Mouse (Mus musculus): ENCODE measurements around the gene Osbpl3.
A peak's percentile ranks its signal among the peaks of the same experiment; 100 is the strongest.

The Osbpl3 gene

GRCm38 (mm10) chr6:50334846-50335821 lies 120.9 kb downstream of the Osbpl3 start:
- no peak for DNase-seq (ENCODE audit: low read depth, low spot score)

GRCm38 (mm10) chr6:50333346-50333745 lies 122.7 kb downstream of the Osbpl3 start:
- DNase-seq (ENCODE audit: low read depth, low spot score): no peak

- DNase-seq (ENCODE audit: low read depth, low spot score): no peak
Observed at GRCm38 (mm10) chr6:50331477-50331876, 124.5 kb downstream of the Osbpl3 start.

- no peak for DNase-seq (ENCODE audit: low read depth, low spot score)
Observed at GRCm38 (mm10) chr6:50329380-50329779, 126.6 kb downstream of the Osbpl3 start.

GRCm38 (mm10) chr6:50328901-50329300 lies 127.1 kb downstream of the Osbpl3 start:
- DNase-seq (ENCODE audit: low read depth, low spot score): peak; percentile 80

GRCm38 (mm10) chr6:50326192-50326591 lies 129.8 kb downstream of the Osbpl3 start:
- DNase-seq (ENCODE audit: low read depth, low spot score): no peak

- no peak for DNase-seq (ENCODE audit: low read depth, low spot score)
Observed at GRCm38 (mm10) chr6:50325485-50325884, 130.5 kb downstream of the Osbpl3 start.

- no peak for DNase-seq (ENCODE audit: low read depth, low spot score)
Observed at GRCm38 (mm10) chr6:50322631-50323030, 133.4 kb downstream of the Osbpl3 start.

- no peak for DNase-seq (ENCODE audit: low read depth, low spot score)
Observed at GRCm38 (mm10) chr6:50321739-50322138, 134.3 kb downstream of the Osbpl3 start.

GRCm38 (mm10) chr6:50318590-50319172 lies 137.3 kb downstream of the Osbpl3 start:
- DNase-seq (ENCODE audit: low read depth, low spot score): peak; percentile 85

- no peak for DNase-seq (ENCODE audit: low read depth, low spot score)
Observed at GRCm38 (mm10) chr6:50318150-50318549, 137.9 kb downstream of the Osbpl3 start.

GRCm38 (mm10) chr6:50316795-50317505 lies 139.1 kb downstream of the Osbpl3 start:
- DNase-seq (ENCODE audit: low read depth, low spot score): no peak

GRCm38 (mm10) chr6:50314406-50315071 lies 141.5 kb downstream of the Osbpl3 start:
- no peak for DNase-seq (ENCODE audit: low read depth, low spot score)

- peak; percentile 84 for DNase-seq (ENCODE audit: low read depth, low spot score)
Observed at GRCm38 (mm10) chr6:50312647-50313046, 143.4 kb downstream of the Osbpl3 start.

- DNase-seq (ENCODE audit: low read depth, low spot score): peak; percentile 66
Observed at GRCm38 (mm10) chr6:50309019-50309418, 147.0 kb downstream of the Osbpl3 start.

- no peak for DNase-seq (ENCODE audit: low read depth, low spot score)
Observed at GRCm38 (mm10) chr6:50306625-50307024, 149.4 kb downstream of the Osbpl3 start.

GRCm38 (mm10) chr6:50304949-50305491 lies 151.0 kb downstream of the Osbpl3 start:
- peak; percentile 72 for DNase-seq (ENCODE audit: low read depth, low spot score)

GRCm38 (mm10) chr6:50301121-50301520 lies 154.9 kb downstream of the Osbpl3 start:
- no peak for DNase-seq (ENCODE audit: low read depth, low spot score)

GRCm38 (mm10) chr6:50300622-50301021 lies 155.4 kb downstream of the Osbpl3 start:
- no peak for DNase-seq (ENCODE audit: low read depth, low spot score)

GRCm38 (mm10) chr6:50299071-50299470 lies 156.9 kb downstream of the Osbpl3 start:
- DNase-seq (ENCODE audit: low read depth, low spot score): no peak

GRCm38 (mm10) chr6:50297671-50298070 lies 158.3 kb downstream of the Osbpl3 start:
- no peak for DNase-seq (ENCODE audit: low read depth, low spot score)
